Mouse (Mus musculus) heart, postnatal 14 days (tissue): ENCODE data around the gene Kcnj14. TPM values are rescaled to one million over a fixed set of nuclear protein-coding genes. Genes with fewer than 3 reads are reported as not detected.

ENCODE experiments used
- DNase-seq, 2 experiments: peaks; one replicate each; pipeline ENCODE4 v3.0.0; 2021 to 2022
- intact Hi-C: fragments of 180-260 bp; cut with DNase I; formaldehyde crosslinking; loops from one replicate; pipeline ENCODE4 v1.15.1; 2025
- total RNA-seq, 2 experiments: library from RNA; stranded (reverse); gene quantifications; 2 replicates each; pipeline ENCODE4 v1.2.3; 2021

Kcnj14 gene
- total RNA-seq, 2 experiments from 2014 or later: 0.74 to 1.00 TPM

GRCm38 (mm10) chr7:45775237-45775636 lies 49.3 kb downstream of the Kcnj14 start:
- intact Hi-C loops: no loop called here
- DNase-seq: no peak

GRCm38 (mm10) chr7:45771101-45771500 lies 53.5 kb downstream of the Kcnj14 start:
- DNase-seq: no peak

GRCm38 (mm10) chr7:45770427-45771082 lies 54.0 kb downstream of the Kcnj14 start:
- no peak for DNase-seq
- intact Hi-C loops: no loop called here

More at GRCm38 (mm10) chr7:45771101-45771500, 53.5 kb downstream of the Kcnj14 start:
- intact Hi-C loops: no loop called here

GRCm38 (mm10) chr7:45767500-45767899 lies 57.1 kb downstream of the Kcnj14 start:
- no peak for DNase-seq
- intact Hi-C loops: no loop called here

- DNase-seq: no peak
- intact Hi-C loops: no loop called here
Measured at GRCm38 (mm10) chr7:45766764-45767163, 57.8 kb downstream of the Kcnj14 start.

Other genes with a start within 250 kb of the Kcnj14 start
- gene Fgf21, start 209.3 kb downstream of the Kcnj14 start, total RNA-seq: not detected
- gene Fut1, start 207.5 kb downstream of the Kcnj14 start, total RNA-seq: under 1 TPM in 1 of 2 experiments, not detected in 1; 0.12 TPM
- gene Izumo1, start 203.0 kb downstream of the Kcnj14 start, total RNA-seq: under 1 TPM; 0.54 to 0.67 TPM
- 10 to 100 TPM; 42.6 to 42.8 TPM for gene Rasip1, start 197.3 kb downstream of the Kcnj14 start, total RNA-seq
- gene Mamstr, start 184.8 kb downstream of the Kcnj14 start, total RNA-seq: 1 to 10 TPM; 6.4 to 6.9 TPM
- gene Fut2, start 158.4 kb downstream of the Kcnj14 start, total RNA-seq: under 1 TPM; 0.37 to 0.69 TPM
- gene Ntn5, start 140.8 kb downstream of the Kcnj14 start, total RNA-seq: under 1 TPM; 0.12 to 0.24 TPM
- under 1 TPM in 1 of 2 experiments, not detected in 1; 0.12 TPM for gene Sec1, start 130.4 kb downstream of the Kcnj14 start, total RNA-seq
- gene Car11, start 124.9 kb downstream of the Kcnj14 start, total RNA-seq: 1 to 10 TPM; 4.3 to 6.6 TPM
- 10 to 100 TPM; 24.7 to 27.1 TPM for gene Dbp, start 119.7 kb downstream of the Kcnj14 start, total RNA-seq
- 100 to 1,000 TPM; 552 to 626 TPM for gene Rpl18, start 109.3 kb downstream of the Kcnj14 start, total RNA-seq
- 10 to 100 TPM; 17.5 to 18.8 TPM for gene Sphk2, start 106.8 kb downstream of the Kcnj14 start, total RNA-seq
- gene Fam83e, start 103.6 kb downstream of the Kcnj14 start, total RNA-seq: under 1 TPM; 0.17 to 0.24 TPM
- not detected for gene Spaca4, start 99.0 kb downstream of the Kcnj14 start, total RNA-seq
- gene Lmtk3, start 41.0 kb downstream of the Kcnj14 start, total RNA-seq: under 1 TPM in 1 of 2 experiments, not detected in 1; 0.12 TPM
- not detected for gene Sult2b1, start 40.1 kb downstream of the Kcnj14 start, total RNA-seq
- 10 to 100 TPM; 73.9 to 77.1 TPM for gene Cyth2, start 10.2 kb downstream of the Kcnj14 start, total RNA-seq
- 10 to 100 TPM in 1 of 2 experiments, 1 to 10 TPM in 1; 8.6 to 12.5 TPM for gene Grwd1, start 6.2 kb upstream of the Kcnj14 start, total RNA-seq
- 100 to 1,000 TPM; 103 to 109 TPM for gene Kdelr1, start 48.0 kb upstream of the Kcnj14 start, total RNA-seq
- under 1 TPM; 0.34 to 0.41 TPM for gene Grin2d, start 53.6 kb upstream of the Kcnj14 start, total RNA-seq
- not detected for gene Syngr4, start 71.9 kb upstream of the Kcnj14 start, total RNA-seq
- gene Tmem143, start 72.2 kb upstream of the Kcnj14 start, total RNA-seq: 10 to 100 TPM; 77.4 to 79.3 TPM
- gene Emp3, start 96.6 kb upstream of the Kcnj14 start, total RNA-seq: 10 to 100 TPM; 25.7 to 32.4 TPM
- 1 to 10 TPM; 2.0 to 2.2 TPM for gene Ccdc114, start 99.3 kb upstream of the Kcnj14 start, total RNA-seq
- under 1 TPM; 0.05 TPM for gene Abcc6, start 205.5 kb upstream of the Kcnj14 start, total RNA-seq
- gene Nomo1, start 208.9 kb upstream of the Kcnj14 start, total RNA-seq: 10 to 100 TPM; 68.0 to 68.6 TPM